Mouse (Mus musculus): ENCODE measurements around the gene Nicn1. TPM values are rescaled to one million over a fixed set of nuclear protein-coding genes. Genes with fewer than 3 reads are reported as not detected.

The Nicn1 gene
- total and polyA plus RNA-seq, 2 experiments from 2014 or later, result 20.5 to 22.4 TPM

DNA sequence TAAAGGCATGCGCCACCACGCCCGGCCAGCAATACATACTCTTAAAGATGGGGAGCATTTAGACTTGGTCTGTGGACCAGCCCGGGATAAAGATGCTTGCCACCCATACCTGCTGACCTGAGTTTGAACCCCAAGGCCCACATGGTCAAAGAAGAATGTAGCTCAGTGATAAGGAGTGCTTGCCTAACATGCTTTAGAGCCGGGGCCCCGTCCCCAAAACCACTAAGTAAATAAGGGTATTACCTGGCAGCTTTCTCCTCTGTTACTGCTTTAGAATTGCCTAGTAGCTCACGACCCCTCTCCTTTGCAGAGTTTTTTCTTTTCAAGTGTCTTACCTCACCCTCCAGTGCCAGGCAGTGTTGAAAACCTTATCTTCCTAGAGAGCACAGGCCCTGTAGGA is 37.5 kb upstream of the Nicn1 start:
- Histone ChIP-seq H3K4me2 (ENCODE audit: low read depth, low read length) (no peak overlapping the region), H3K27me3 (ENCODE audit: control insufficient read depth, insufficient read depth, low read length) (no peaks in the 10 kb centered on the region), H3K9ac (replicated peaks; ENCODE audit: low read depth, low read length) (no peak overlapping the region), H3K4me1 (ENCODE audit: control insufficient read depth, insufficient read depth) (peaks cover 11% of the 10 kb centered on the region), H3K4me3 (ENCODE audit: low read depth, low read length) (no peak overlapping the region), H3K9me3 (replicated peaks; ENCODE audit: control insufficient read depth, low read length) (no peaks in the 10 kb centered on the region), H3K27ac (ENCODE audit: low read depth) (no peak overlapping the region), H3K36me3 (replicated peaks; ENCODE audit: control insufficient read depth, insufficient read depth, low read length) (peaks cover 28% of the 10 kb centered on the region)
- WGBS, result 65% methylated on average over 7 of the region's 7 CpGs
- ATAC-seq (ENCODE audit: insufficient read depth, low read depth) (no peak), DNase-seq (ENCODE audit: low spot score) (no peak)
- no peak for TF ChIP-seq EP300 (IDR thresholded peaks at IDR 0.05; ENCODE audit: low read depth)
- no peak for TF ChIP-seq CTCF (IDR thresholded peaks at IDR 0.05; ENCODE audit: low read depth)

DNA sequence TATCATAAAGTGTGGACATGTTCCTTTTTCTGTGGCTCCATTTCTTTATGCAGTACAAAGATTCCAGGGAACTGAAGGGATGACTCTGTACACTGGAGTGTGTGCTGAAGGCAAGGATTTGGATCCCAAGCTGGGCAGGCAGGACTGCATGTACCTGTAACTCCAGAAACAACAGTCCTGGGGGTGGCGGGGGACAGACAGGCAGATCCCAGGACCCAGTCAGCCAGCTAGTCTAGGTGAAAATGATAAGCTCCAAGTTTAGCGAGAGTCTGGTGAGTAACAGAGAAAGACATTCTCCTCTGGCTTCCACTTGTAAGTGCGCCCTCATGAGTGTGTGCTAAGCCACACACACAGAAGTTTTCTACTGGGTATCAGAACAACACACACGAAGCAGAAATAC is 29.7 kb upstream of the Nicn1 start:
- no peak for DNase-seq (ENCODE audit: low spot score)

DNA sequence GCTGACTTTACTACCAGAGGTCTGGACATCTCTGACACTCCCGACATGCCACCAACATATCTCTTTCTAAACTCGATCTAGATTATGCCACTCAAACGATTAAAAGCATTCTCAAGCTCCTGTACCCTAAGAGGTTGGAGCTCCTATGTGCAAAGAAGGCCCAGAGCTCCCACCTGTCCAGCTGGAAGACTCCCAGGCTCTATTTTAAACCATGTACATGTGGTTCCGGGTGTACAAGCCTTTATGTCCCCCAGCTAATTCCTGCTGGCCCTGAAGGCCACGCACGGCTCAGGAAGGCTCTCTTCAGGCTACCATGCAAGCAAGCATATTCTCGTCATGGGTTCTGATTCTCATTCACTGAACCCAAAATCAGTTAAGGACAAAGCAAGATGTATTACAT is 28.4 kb upstream of the Nicn1 start:
- H3K27ac ChIP-seq (ENCODE audit: low read depth), result peak overlapping the region; percentile 100
- peaks cover 25% of the 10 kb centered on the region for H3K4me1 ChIP-seq (ENCODE audit: control insufficient read depth, insufficient read depth)
- no peak for TF ChIP-seq CTCF (IDR thresholded peaks at IDR 0.05; ENCODE audit: low read depth)
- TF ChIP-seq EP300 (IDR thresholded peaks at IDR 0.05; ENCODE audit: low read depth), result no peak
- peak overlapping the region; percentile 87 for H3K4me3 ChIP-seq (ENCODE audit: low read depth, low read length)
- peak overlapping the region; percentile 93; the same call in 1 of the 2 replicates for H3K9ac ChIP-seq (replicated peaks; ENCODE audit: low read depth, low read length)
- no peaks in the 10 kb centered on the region for H3K27me3 ChIP-seq (ENCODE audit: control insufficient read depth, insufficient read depth, low read length)
- 26% methylated on average over 7 of the region's 7 CpGs for WGBS
- no peaks in the 10 kb centered on the region; the same call in 1 of the 2 replicates for H3K36me3 ChIP-seq (replicated peaks; ENCODE audit: control insufficient read depth, insufficient read depth, low read length)
- H3K4me2 ChIP-seq (ENCODE audit: low read depth, low read length), result peak overlapping the region; percentile 92
- ATAC-seq (ENCODE audit: insufficient read depth, low read depth) (no peak), DNase-seq (ENCODE audit: low spot score) (no peak)
- no peaks in the 10 kb centered on the region for H3K9me3 ChIP-seq (replicated peaks; ENCODE audit: control insufficient read depth, low read length)

More for the DNA sequence above, 29.7 kb upstream of the Nicn1 start:
- H3K36me3 ChIP-seq (replicated peaks; ENCODE audit: control insufficient read depth, insufficient read depth, low read length), result no peaks in the 10 kb centered on the region; the same call in 1 of the 2 replicates
- H3K9ac ChIP-seq (replicated peaks; ENCODE audit: low read depth, low read length), result no peak overlapping the region
- peak overlapping the region; percentile 46 for H3K27ac ChIP-seq (ENCODE audit: low read depth)
- no peak overlapping the region for H3K4me3 ChIP-seq (ENCODE audit: low read depth, low read length)
- H3K27me3 ChIP-seq (ENCODE audit: control insufficient read depth, insufficient read depth, low read length), result no peaks in the 10 kb centered on the region
- H3K4me1 ChIP-seq (ENCODE audit: control insufficient read depth, insufficient read depth), result peaks cover 25% of the 10 kb centered on the region
- WGBS, result 39% methylated on average over 4 of the region's 4 CpGs
- no peaks in the 10 kb centered on the region for H3K9me3 ChIP-seq (replicated peaks; ENCODE audit: control insufficient read depth, low read length)
- H3K4me2 ChIP-seq (ENCODE audit: low read depth, low read length), result peak overlapping the region; percentile 14; the same call in 1 of the 2 replicates
- no peak for TF ChIP-seq CTCF (IDR thresholded peaks at IDR 0.05; ENCODE audit: low read depth)
- TF ChIP-seq EP300 (IDR thresholded peaks at IDR 0.05; ENCODE audit: low read depth), result no peak
- ATAC-seq (ENCODE audit: insufficient read depth, low read depth), result no peak

DNA sequence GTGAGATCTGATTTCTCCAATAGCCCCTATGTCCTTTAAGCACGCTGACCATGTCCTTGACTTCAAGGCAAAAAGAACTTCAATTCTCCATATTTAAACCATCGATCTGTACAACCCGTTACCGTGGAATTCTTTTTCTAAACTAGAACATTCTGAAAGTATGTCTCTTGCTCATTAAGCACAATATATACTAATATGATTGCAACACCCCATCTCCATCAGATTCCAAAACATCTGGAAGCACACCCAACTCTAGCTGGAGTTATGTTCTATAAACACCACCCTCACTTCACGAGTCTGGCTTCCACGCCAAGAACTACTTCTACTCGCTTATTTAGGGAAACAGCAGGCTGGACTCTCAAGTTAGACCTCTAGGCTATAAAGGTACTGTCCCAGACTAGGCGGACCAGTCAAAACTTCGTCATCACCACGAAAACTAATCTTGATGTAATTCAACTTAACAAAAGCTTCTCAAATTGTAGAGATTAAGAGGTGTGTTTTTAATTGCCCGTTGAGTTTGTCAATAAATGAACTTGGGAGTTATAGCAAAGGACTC is 27.7 kb upstream of the Nicn1 start:
- Histone ChIP-seq H3K27me3 (ENCODE audit: control insufficient read depth, insufficient read depth, low read length) (no peaks in the 10 kb centered on the region), H3K9ac (replicated peaks; ENCODE audit: low read depth, low read length) (peak overlapping the region; percentile 93), H3K4me2 (ENCODE audit: low read depth, low read length) (peak overlapping the region; percentile 92), H3K27ac (ENCODE audit: low read depth) (peak overlapping the region; percentile 100), H3K4me1 (ENCODE audit: control insufficient read depth, insufficient read depth) (peaks cover 29% of the 10 kb centered on the region), H3K4me3 (ENCODE audit: low read depth, low read length) (peak overlapping the region; percentile 87), H3K36me3 (replicated peaks; ENCODE audit: control insufficient read depth, insufficient read depth, low read length) (no peaks in the 10 kb centered on the region; the same call in 1 of the 2 replicates), H3K9me3 (replicated peaks; ENCODE audit: control insufficient read depth, low read length) (no peaks in the 10 kb centered on the region)
- no peak for TF ChIP-seq EP300 (IDR thresholded peaks at IDR 0.05; ENCODE audit: low read depth)
- no peak for TF ChIP-seq CTCF (IDR thresholded peaks at IDR 0.05; ENCODE audit: low read depth)
- WGBS, result 18% methylated on average over 11 of the region's 11 CpGs
- ATAC-seq (ENCODE audit: insufficient read depth, low read depth), result no peak
- DNase-seq (ENCODE audit: low spot score), result peak; percentile 52

DNA sequence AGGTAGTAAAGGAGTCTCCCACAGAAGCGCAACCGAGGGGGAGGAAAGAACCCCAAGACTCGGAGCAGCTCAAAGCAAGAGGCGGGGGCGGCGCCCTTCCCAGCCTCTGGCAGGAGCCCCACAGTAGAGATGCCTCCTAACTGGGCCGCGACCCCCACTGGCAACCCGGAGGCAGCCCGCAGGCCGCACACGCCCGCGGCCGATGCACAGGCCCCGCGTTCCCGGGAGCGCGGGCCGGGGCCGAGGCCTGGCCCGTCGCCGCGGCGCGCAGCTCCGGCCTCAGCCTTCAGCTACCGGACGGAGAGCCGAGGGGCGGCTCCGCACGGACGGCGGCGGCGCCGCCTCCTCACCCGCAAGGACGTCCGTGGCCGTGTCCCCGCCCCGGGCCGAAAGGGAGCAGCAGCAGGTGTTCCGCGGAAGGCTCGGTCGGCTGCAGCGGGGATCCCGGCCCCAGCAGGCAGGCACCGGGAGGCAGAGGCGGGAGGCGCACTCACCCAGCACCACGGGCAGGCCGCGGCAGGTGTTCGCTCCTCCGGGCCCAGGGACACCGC is 27.0 kb upstream of the Nicn1 start:
- H3K4me2 ChIP-seq (ENCODE audit: low read depth, low read length), result peak overlapping the region; percentile 92
- H3K27ac ChIP-seq (ENCODE audit: low read depth), result peak overlapping the region; percentile 100
- H3K36me3 ChIP-seq (replicated peaks; ENCODE audit: control insufficient read depth, insufficient read depth, low read length), result no peaks in the 10 kb centered on the region
- under 1% methylated on average over 57 of the region's 62 CpGs for WGBS
- no peaks in the 10 kb centered on the region for H3K27me3 ChIP-seq (ENCODE audit: control insufficient read depth, insufficient read depth, low read length)
- H3K9ac ChIP-seq (replicated peaks; ENCODE audit: low read depth, low read length), result peak overlapping the region; percentile 93
- peaks cover 35% of the 10 kb centered on the region for H3K4me1 ChIP-seq (ENCODE audit: control insufficient read depth, insufficient read depth)
- H3K4me3 ChIP-seq (ENCODE audit: low read depth, low read length), result peak overlapping the region; percentile 87
- DNase-seq (ENCODE audit: low spot score), result no peak
- no peaks in the 10 kb centered on the region for H3K9me3 ChIP-seq (replicated peaks; ENCODE audit: control insufficient read depth, low read length)
- TF ChIP-seq CTCF (IDR thresholded peaks at IDR 0.05; ENCODE audit: low read depth) (no peak), EP300 (IDR thresholded peaks at IDR 0.05; ENCODE audit: low read depth) (no peak)
- peak; percentile 25 for ATAC-seq (ENCODE audit: insufficient read depth, low read depth)
